Mouse (Mus musculus) kidney, adult 2 months (tissue): Measurements from ENCODE around the gene Wdr54. TPM values are rescaled to one million over a fixed set of nuclear protein-coding genes. Genes with fewer than 3 reads are reported as not detected.
A peak's percentile ranks its signal among the peaks of the same experiment; 100 is the strongest.

ENCODE experiments used
- DNase-seq: peaks from one replicate; pipeline ENCODE4 v3.0.0; 2021
- H3K27ac ChIP-seq: fragments of 200-500 bp; 2 replicates; pipeline ENCODE4 v1.5.1; 2012; ENCODE audit warnings: low read depth, low read length, control low read depth, inconsistent platforms; ENCODE audit not compliant: insufficient read depth
- H3K27me3 ChIP-seq: fragments of 200-500 bp; replicated peaks from 2 replicates; pipeline ENCODE4 v1.6.1; 2012; ENCODE audit warnings: mild to moderate bottlenecking, moderate library complexity, low read length, inconsistent platforms; ENCODE audit not compliant: control insufficient read depth, insufficient read depth
- H3K36me3 ChIP-seq: fragments of 200-500 bp; 2 replicates; pipeline ENCODE4 v1.6.1; 2012; ENCODE audit warnings: mild to moderate bottlenecking, moderate library complexity, low read length, inconsistent platforms; ENCODE audit not compliant: control insufficient read depth, insufficient read depth
- H3K4me1 ChIP-seq: fragments of 200-500 bp; 2 replicates; pipeline ENCODE4 v1.6.1; 2011; ENCODE audit warnings: low read length; ENCODE audit not compliant: control insufficient read depth, insufficient read depth
- H3K4me3 ChIP-seq: fragments of 200-500 bp; 2 replicates; pipeline ENCODE4 v1.5.1; 2011; ENCODE audit warnings: mild to moderate bottlenecking, low read depth, low read length, control low read depth; ENCODE audit not compliant: insufficient read depth
- CTCF ChIP-seq: fragments of 200-500 bp; conservative IDR thresholded peaks from 2 replicates; pipeline ENCODE4 v1.5.1; 2011; ENCODE audit warnings: low read depth, mild to moderate bottlenecking, control low read depth, low read length, moderate library complexity, mixed read lengths; ENCODE audit not compliant: insufficient read depth, insufficient read length
- POLR2A ChIP-seq: fragments of 200-500 bp; IDR thresholded peaks from one replicate; pipeline ENCODE4 v1.6.1; 2011; ENCODE audit warnings: low read depth, low read length, control low read depth
- WGBS: fragments of 180-500 bp; shearing (Covaris S2); methylation state at CpG from one replicate; pipeline ENCODE4 v1.1.7; 2018; 5-methylcytosine and 5-hydroxymethylcytosine counted together
- polyA plus RNA-seq: library from polyadenylated mRNA; depleted of rRNA; stranded (reverse); fragments of >200 nt; gene quantifications from 2 replicates; pipeline ENCODE4 v1.2.3, GENCODE M21; 2012

Wdr54 gene
- polyA plus RNA-seq, 1 experiment = 4.7 TPM

DNA sequence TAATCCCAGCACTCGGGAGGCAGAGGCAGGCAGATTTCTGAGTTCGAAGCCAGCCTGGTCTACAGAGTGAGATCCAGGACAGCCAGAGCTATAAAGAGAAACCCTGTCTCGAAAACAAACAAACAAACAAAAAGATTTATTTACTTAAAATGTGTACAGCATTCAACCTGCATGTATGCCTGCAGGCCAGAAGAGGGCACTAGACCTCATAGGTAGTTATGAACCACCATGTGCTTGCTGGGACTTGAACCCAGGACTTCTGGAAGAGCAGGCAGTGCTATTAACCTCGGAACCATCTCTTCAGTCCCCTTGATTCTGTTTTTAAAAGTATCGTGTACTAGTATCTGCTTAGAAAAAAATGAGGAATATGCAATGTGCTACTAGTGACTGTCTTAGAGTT lies 28.8 kb downstream of the Wdr54 start:
- H3K27ac ChIP-seq = no peak overlapping the region
- DNase-seq = no peak
- H3K4me1 ChIP-seq = peaks cover 8% of the 10 kb centered on the region; the same call in 1 of the 2 replicates
- WGBS = 95% methylated on average over 5 of the region's 5 CpGs
- no peaks in the 10 kb centered on the region for H3K36me3 ChIP-seq
- no peaks in the 10 kb centered on the region for H3K27me3 ChIP-seq
- no peak for TF ChIP-seq POLR2A
- peak; percentile 40 for TF ChIP-seq CTCF
- no peak overlapping the region for H3K4me3 ChIP-seq

GRCm38 (mm10) chr6:83125331-83125730 lies 30.9 kb downstream of the Wdr54 start, which contains the start of gene Ino80b:
Gene Ino80b, minus strand, starts transcription at chr6:83125431.
- no peak for DNase-seq
- Histone ChIP-seq H3K27me3 (no peaks in the 10 kb centered on the region), H3K36me3 (no peaks in the 10 kb centered on the region), H3K4me1 (no peaks in the 10 kb centered on the region; the same call in 1 of the 2 replicates), H3K4me3 (peak within 1 kb of the TSS; percentile 89), H3K27ac (0 out of 2 replicates have a peak within 1 kb of the TSS, but pooled peaks have one; percentile 30)
- TF ChIP-seq CTCF (no peak), POLR2A (no peak)
- WGBS = 23% methylated on average over 5 of the region's 5 CpGs

DNA sequence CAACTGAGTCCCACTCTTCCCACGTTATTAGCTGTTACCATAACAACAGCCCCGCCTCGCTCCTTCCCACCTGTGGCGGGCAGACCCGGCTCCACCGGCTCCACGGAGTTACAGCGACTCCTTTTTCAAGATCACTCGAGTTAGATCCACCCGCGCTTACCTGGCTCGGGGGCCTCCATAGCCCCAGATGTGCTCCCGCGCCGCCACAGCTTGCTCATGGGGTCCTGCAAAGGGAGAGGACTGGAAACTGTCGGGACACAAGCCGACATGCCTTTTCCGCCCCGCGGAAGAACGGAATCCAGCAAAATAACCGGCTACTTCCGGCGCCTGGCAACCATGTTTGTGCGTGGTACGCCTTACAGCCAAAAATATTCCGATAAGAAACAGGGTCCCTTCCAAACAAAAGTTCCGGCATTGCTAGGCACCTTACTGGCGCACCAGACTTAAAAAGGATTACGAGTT lies 31.3 kb downstream of the Wdr54 start:
- no peaks in the 10 kb centered on the region for H3K36me3 ChIP-seq
- H3K4me1 ChIP-seq = peaks cover 4% of the 10 kb centered on the region; the same call in 1 of the 2 replicates
- no peaks in the 10 kb centered on the region for H3K27me3 ChIP-seq
- WGBS = under 1% methylated on average over 30 of the region's 30 CpGs
- DNase-seq = peak; percentile 96
- TF ChIP-seq CTCF (no peak), POLR2A (peak; percentile 26)
- peak overlapping the region; percentile 89 for H3K4me3 ChIP-seq
- H3K27ac ChIP-seq = 0 out of 2 replicates have a peak overlapping the region, but pooled peaks have one; percentile 30

- H3K27ac ChIP-seq = no peak overlapping the region
- H3K4me1 ChIP-seq = peaks cover 5% of the 10 kb centered on the region; the same call in 1 of the 2 replicates
- no peaks in the 10 kb centered on the region for H3K27me3 ChIP-seq
- WGBS = 87% methylated on average over 5 of the region's 5 CpGs
- H3K4me3 ChIP-seq = no peak overlapping the region
- no peaks in the 10 kb centered on the region for H3K36me3 ChIP-seq
- DNase-seq = no peak
- TF ChIP-seq CTCF = no peak
- no peak for TF ChIP-seq POLR2A
Measured at GRCm38 (mm10) chr6:83122961-83123360, 33.2 kb downstream of the Wdr54 start.

DNA sequence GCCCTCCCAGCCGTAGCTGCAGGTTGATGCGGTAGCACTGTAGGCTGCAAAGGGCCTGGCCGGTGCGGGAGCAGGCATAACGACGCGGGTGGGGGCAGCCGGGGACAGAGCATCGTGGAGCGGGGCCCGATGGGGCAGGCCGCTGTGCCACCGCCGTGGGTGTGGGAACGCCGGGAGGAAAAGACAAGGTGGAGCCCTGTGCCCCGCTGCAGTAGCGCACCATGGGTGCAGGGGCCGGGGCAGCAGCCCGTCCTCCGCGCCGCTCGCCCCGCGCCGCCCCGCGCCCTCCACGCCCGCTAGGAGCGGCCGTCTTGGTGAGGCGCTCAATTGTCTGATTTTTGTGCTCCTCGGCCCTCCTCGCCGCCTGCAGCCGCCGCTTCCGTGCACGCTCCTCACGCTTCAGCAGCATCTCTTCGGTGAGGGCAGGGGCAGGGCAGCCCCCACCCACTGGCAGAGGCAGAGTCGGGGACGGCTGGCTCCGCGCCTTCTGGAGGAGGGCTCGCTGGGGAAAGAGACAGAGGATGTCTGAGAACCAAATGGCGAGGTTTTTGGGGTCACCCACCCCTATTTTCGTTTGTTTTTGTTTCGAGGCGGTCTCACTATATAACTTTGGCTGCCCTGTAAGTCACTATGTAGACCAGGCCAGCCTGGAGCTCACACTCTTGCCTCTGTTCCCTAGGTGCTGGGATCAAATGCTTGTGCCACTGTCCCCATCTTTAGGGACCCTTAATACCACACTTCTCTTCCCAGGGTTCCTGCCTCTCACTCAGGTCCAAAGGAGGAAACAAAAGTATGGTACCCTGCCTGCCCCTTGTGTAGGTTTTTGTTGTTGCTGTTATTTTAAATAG lies 34.1 kb downstream of the Wdr54 start:
- TF ChIP-seq POLR2A = no peak
- TF ChIP-seq CTCF = no peak
- no peaks in the 10 kb centered on the region for H3K27me3 ChIP-seq
- no peak overlapping the region for H3K27ac ChIP-seq
- no peak for DNase-seq
- H3K36me3 ChIP-seq = no peaks in the 10 kb centered on the region
- 4% methylated on average over 52 of the region's 52 CpGs for WGBS
- H3K4me1 ChIP-seq = peaks cover 5% of the 10 kb centered on the region; the same call in 1 of the 2 replicates
- H3K4me3 ChIP-seq = peak overlapping the region; percentile 56

- H3K4me1 ChIP-seq = peaks cover 10% of the 10 kb centered on the region; the same call in 1 of the 2 replicates
Measured at GRCm38 (mm10) chr6:83120930-83121862, 35.0 kb downstream of the Wdr54 start, which contains the start of gene Wbp1. Gene Wbp1, minus strand, starts transcription at chr6:83121559.

More at GRCm38 (mm10) chr6:83120930-83121862, 35.0 kb downstream of the Wdr54 start, which contains the start of gene Wbp1:
- Histone ChIP-seq H3K36me3 (no peaks in the 10 kb centered on the region), H3K4me3 (peak within 1 kb of the TSS; percentile 63), H3K27ac (peak within 1 kb of the TSS; percentile 49), H3K27me3 (no peaks in the 10 kb centered on the region)
- WGBS = under 1% methylated on average over 38 of the region's 38 CpGs
- TF ChIP-seq CTCF = no peak
- peak; percentile 54 for TF ChIP-seq POLR2A
- DNase-seq = peak; percentile 100
